Mouse (Mus musculus) limb, embryonic 15.5 days (tissue): ENCODE results near the gene Pskh1. TPM values are rescaled to one million over a fixed set of nuclear protein-coding genes. Genes with fewer than 3 reads are reported as not detected.

Experiments
- microRNA-seq: library from miRNA; unstranded; fragments of <30 nt; microRNA quantifications from one replicate; pipeline ENCODE4, GENCODE M21; 2016
- polyA plus RNA-seq: library from polyadenylated mRNA; unstranded; fragments of >200 nt; fragmentation: Nextera tagmentation; extraction: Ambion mirVana; gene quantifications from 2 replicates; pipeline ENCODE4 v1.2.1, GENCODE M21; 2015

Pskh1 gene
- polyA plus RNA-seq, 1 experiment from 2014 or later, result 36.1 TPM

Small RNA genes lying within 50 kb of the gene (microRNA-seq; reads per million reads assigned to microRNA genes)
- gene Mir7074, result not detected

Other genes with a start within 250 kb of the Pskh1 start
- gene Carmil2, start 214.2 kb upstream of the Pskh1 start, polyA plus RNA-seq, result 0.47 and 0.58 TPM in 2 replicates
- gene Acd, start 199.3 kb upstream of the Pskh1 start, polyA plus RNA-seq, result 62.6 and 63.2 TPM in 2 replicates
- 15.2 and 17.5 TPM in 2 replicates for gene Pard6a, start 199.3 kb upstream of the Pskh1 start, polyA plus RNA-seq
- gene 4933405L10Rik, start 192.8 kb upstream of the Pskh1 start, polyA plus RNA-seq, result 0.12 TPM in 1 of 2 replicates, not detected in the other
- gene Enkd1, start 192.2 kb upstream of the Pskh1 start, polyA plus RNA-seq, result 21.7 and 23.0 TPM in 2 replicates
- gene Gfod2, start 141.8 kb upstream of the Pskh1 start, polyA plus RNA-seq, result 20.1 and 22.1 TPM in 2 replicates
- gene Ranbp10, start 73.1 kb upstream of the Pskh1 start, polyA plus RNA-seq, result 11.1 and 11.7 TPM in 2 replicates
- gene Tsnaxip1, start 72.7 kb upstream of the Pskh1 start, polyA plus RNA-seq, result 0.28 and 0.47 TPM in 2 replicates
- gene Cenpt, start 47.2 kb upstream of the Pskh1 start, polyA plus RNA-seq, result 42.3 and 44.7 TPM in 2 replicates
- gene Thap11, start 45.3 kb upstream of the Pskh1 start, polyA plus RNA-seq, result 71.2 and 73.0 TPM in 2 replicates
- 195 and 202 TPM in 2 replicates for gene Nutf2, start 39.9 kb upstream of the Pskh1 start, polyA plus RNA-seq
- 47.3 and 49.5 TPM in 2 replicates for gene Edc4, start 19.6 kb upstream of the Pskh1 start, polyA plus RNA-seq
- gene Nrn1l, start 6.9 kb upstream of the Pskh1 start, polyA plus RNA-seq, result 0.26 and 0.41 TPM in 2 replicates
- 0.96 and 1.1 TPM in 2 replicates for gene Ctrl, start 33.4 kb downstream of the Pskh1 start, polyA plus RNA-seq
- 30.0 and 30.7 TPM in 2 replicates for gene Psmb10, start 38.0 kb downstream of the Pskh1 start, polyA plus RNA-seq
- gene Lcat, start 42.9 kb downstream of the Pskh1 start, polyA plus RNA-seq, result 3.1 and 3.2 TPM in 2 replicates
- gene Slc12a4, start 65.7 kb downstream of the Pskh1 start, polyA plus RNA-seq, result 57.6 and 62.7 TPM in 2 replicates
- not detected in 2 replicates for gene Dpep3, start 79.0 kb downstream of the Pskh1 start, polyA plus RNA-seq
- gene Dus2, start 90.9 kb downstream of the Pskh1 start, polyA plus RNA-seq, result 22.3 and 25.2 TPM in 2 replicates
- not detected in 2 replicates for gene Dpep2nb, start 105.5 kb downstream of the Pskh1 start, polyA plus RNA-seq
- gene Ddx28, start 111.4 kb downstream of the Pskh1 start, polyA plus RNA-seq, result 18.4 and 19.0 TPM in 2 replicates
- 5.7 and 6.9 TPM in 2 replicates for gene Nfatc3, start 158.4 kb downstream of the Pskh1 start, polyA plus RNA-seq
- gene Esrp2, start 236.5 kb downstream of the Pskh1 start, polyA plus RNA-seq, result 57.6 and 58.3 TPM in 2 replicates
- 17.9 and 19.9 TPM in 2 replicates for gene Pla2g15, start 250.0 kb downstream of the Pskh1 start, polyA plus RNA-seq